Mouse (Mus musculus) kidney, embryonic 14.5 days (tissue): Measurements from ENCODE around the gene Ghrhr. TPM values are rescaled to one million over a fixed set of nuclear protein-coding genes. Genes with fewer than 3 reads are reported as not detected.

Experiments used
- ATAC-seq: fragments of 200-750 bp; cut with Nextera tagmentation; 2 replicates; pipeline ENCODE4 v1.8.0; 2017; ENCODE audit warnings: moderate number of reproducible peaks, mild to moderate bottlenecking, moderate TSS enrichment, moderate library complexity; ENCODE audit not compliant: low FRiP score, low TSS enrichment
- H3K27ac ChIP-seq: fragments of 300-500 bp; sonication (generic); 2 replicates; pipeline ENCODE4 v1.5.1; 2014; ENCODE audit warnings: low read depth, mild to moderate bottlenecking, low read length, moderate library complexity, mixed read lengths
- H3K27me3 ChIP-seq: fragments of 300-500 bp; sonication (generic); 2 replicates; pipeline ENCODE4 v1.6.1; 2014; ENCODE audit warnings: mild to moderate bottlenecking, low read length; ENCODE audit not compliant: control insufficient read depth, insufficient read depth
- H3K36me3 ChIP-seq: fragments of 300-500 bp; sonication (generic); 2 replicates; pipeline ENCODE4 v1.6.1; 2014; ENCODE audit warnings: low read length, mixed read lengths; ENCODE audit not compliant: control insufficient read depth, insufficient read depth
- H3K4me1 ChIP-seq: fragments of 300-500 bp; sonication (generic); 2 replicates; pipeline ENCODE4 v1.6.1; 2014; ENCODE audit warnings: low read length, mixed read lengths; ENCODE audit not compliant: control insufficient read depth, insufficient read depth
- H3K4me2 ChIP-seq: fragments of 300-500 bp; sonication (generic); replicated peaks from 2 replicates; pipeline ENCODE4 v1.6.1; 2014; ENCODE audit warnings: low read depth, mild to moderate bottlenecking, low read length
- H3K4me3 ChIP-seq: fragments of 300-500 bp; sonication (generic); 2 replicates; pipeline ENCODE4 v1.5.1; 2014; ENCODE audit warnings: mild to moderate bottlenecking, low read length
- H3K9ac ChIP-seq: fragments of 300-500 bp; sonication (generic); 2 replicates; pipeline ENCODE4 v1.6.1; 2014; ENCODE audit warnings: low read depth, mild to moderate bottlenecking, low read length, moderate library complexity
- H3K9me3 ChIP-seq: fragments of 300-500 bp; sonication (generic); 2 replicates; pipeline ENCODE4 v1.6.1; 2016; ENCODE audit warnings: low read length; ENCODE audit not compliant: control insufficient read depth
- WGBS: fragments of 180-500 bp; shearing (Covaris S2); extraction: QIAGEN DNeasy Blood & Tissue Kit; methylation state at CpG from one replicate; pipeline ENCODE4 v1.1.7; 2014; 5-methylcytosine and 5-hydroxymethylcytosine counted together
- polyA plus RNA-seq: library from polyadenylated mRNA; unstranded; fragments of >200 nt; fragmentation: Nextera tagmentation; extraction: Ambion mirVana; gene quantifications from 2 replicates; pipeline ENCODE4 v1.2.1, GENCODE M21; 2014

Gene Ghrhr
- polyA plus RNA-seq, 1 experiment from 2014 or later, result not detected

- H3K4me1 ChIP-seq, result no peaks in the 10 kb centered on the region
- no peak overlapping the region for H3K27ac ChIP-seq
- WGBS, result 69% methylated on average over 4 of the region's 4 CpGs
- no peaks in the 10 kb centered on the region for H3K27me3 ChIP-seq
- no peak for ATAC-seq
- H3K9ac ChIP-seq, result no peak overlapping the region
- no peaks in the 10 kb centered on the region for H3K36me3 ChIP-seq
- H3K4me3 ChIP-seq, result no peak overlapping the region
- no peaks in the 10 kb centered on the region for H3K9me3 ChIP-seq
- no peak overlapping the region for H3K4me2 ChIP-seq
These were observed 5.9 kb downstream of the Ghrhr start for GRCm38 (mm10) chr6:55381966-55382365.

GRCm38 (mm10) chr6:55383897-55384296, 7.8 kb downstream of the Ghrhr start:
- ATAC-seq, result 0 out of 2 replicates have a peak, but pooled peaks have one; percentile 38
- Histone ChIP-seq H3K4me1 (no peaks in the 10 kb centered on the region), H3K27ac (no peak overlapping the region), H3K27me3 (no peaks in the 10 kb centered on the region), H3K4me3 (no peak overlapping the region), H3K9me3 (no peaks in the 10 kb centered on the region), H3K36me3 (no peaks in the 10 kb centered on the region), H3K9ac (no peak overlapping the region), H3K4me2 (no peak overlapping the region)
- WGBS, result 21% methylated on average over 1 of the region's 1 CpGs

GRCm38 (mm10) chr6:55384356-55384951, 8.4 kb downstream of the Ghrhr start:
- Histone ChIP-seq H3K9ac (no peak overlapping the region), H3K9me3 (no peaks in the 10 kb centered on the region), H3K27me3 (no peaks in the 10 kb centered on the region), H3K36me3 (no peaks in the 10 kb centered on the region), H3K4me2 (no peak overlapping the region), H3K27ac (no peak overlapping the region), H3K4me3 (no peak overlapping the region), H3K4me1 (no peaks in the 10 kb centered on the region)
- WGBS, result 80% methylated on average over 5 of the region's 5 CpGs
- no peak for ATAC-seq

- Histone ChIP-seq H3K4me3 (no peak overlapping the region), H3K36me3 (no peaks in the 10 kb centered on the region), H3K4me2 (no peak overlapping the region), H3K27me3 (no peaks in the 10 kb centered on the region), H3K4me1 (0 out of 2 replicates have a peak, but pooled peaks cover 4% of the 10 kb centered on the region), H3K27ac (no peak overlapping the region), H3K9me3 (no peaks in the 10 kb centered on the region), H3K9ac (no peak overlapping the region)
- WGBS, result 42% methylated on average over 12 of the region's 12 CpGs
- ATAC-seq, result no peak
These were observed 12.6 kb downstream of the Ghrhr start for GRCm38 (mm10) chr6:55388546-55389169.

GRCm38 (mm10) chr6:55389321-55389720, 13.2 kb downstream of the Ghrhr start:
- Histone ChIP-seq H3K9ac (no peak overlapping the region), H3K4me3 (no peak overlapping the region), H3K36me3 (no peaks in the 10 kb centered on the region), H3K27ac (no peak overlapping the region), H3K9me3 (no peaks in the 10 kb centered on the region), H3K4me1 (0 out of 2 replicates have a peak, but pooled peaks cover 4% of the 10 kb centered on the region), H3K27me3 (no peaks in the 10 kb centered on the region), H3K4me2 (no peak overlapping the region)
- no peak for ATAC-seq
- 62% methylated on average over 5 of the region's 5 CpGs for WGBS

- Histone ChIP-seq H3K9me3 (no peaks in the 10 kb centered on the region), H3K27me3 (no peaks in the 10 kb centered on the region), H3K36me3 (no peaks in the 10 kb centered on the region), H3K9ac (no peak overlapping the region), H3K4me1 (peaks cover 10% of the 10 kb centered on the region; the same call in 1 of the 2 replicates), H3K27ac (no peak overlapping the region), H3K4me2 (no peak overlapping the region), H3K4me3 (no peak overlapping the region)
- WGBS, result 20% methylated on average over 4 of the region's 4 CpGs
- ATAC-seq, result no peak
These were observed 15.7 kb downstream of the Ghrhr start for GRCm38 (mm10) chr6:55391814-55392213.

GRCm38 (mm10) chr6:55392453-55392852, 16.4 kb downstream of the Ghrhr start:
- Histone ChIP-seq H3K4me2 (no peak overlapping the region), H3K4me1 (peaks cover 11% of the 10 kb centered on the region; the same call in 1 of the 2 replicates), H3K27me3 (no peaks in the 10 kb centered on the region), H3K4me3 (no peak overlapping the region), H3K9ac (no peak overlapping the region), H3K9me3 (no peaks in the 10 kb centered on the region), H3K36me3 (no peaks in the 10 kb centered on the region), H3K27ac (no peak overlapping the region)
- ATAC-seq, result peak; percentile 63
- 8% methylated on average over 4 of the region's 4 CpGs for WGBS

- H3K9me3 ChIP-seq, result no peaks in the 10 kb centered on the region
- no peak overlapping the region for H3K4me2 ChIP-seq
- no peaks in the 10 kb centered on the region for H3K36me3 ChIP-seq
- no peak overlapping the region for H3K9ac ChIP-seq
- H3K4me3 ChIP-seq, result no peak overlapping the region
- no peak overlapping the region for H3K27ac ChIP-seq
- 76% methylated on average over 10 of the region's 10 CpGs for WGBS
- no peaks in the 10 kb centered on the region for H3K27me3 ChIP-seq
- ATAC-seq, result no peak
- peaks cover 11% of the 10 kb centered on the region; the same call in 1 of the 2 replicates for H3K4me1 ChIP-seq
These were observed 18.8 kb downstream of the Ghrhr start for GRCm38 (mm10) chr6:55394854-55395253.

- H3K9ac ChIP-seq, result no peak overlapping the region
- H3K27me3 ChIP-seq, result no peaks in the 10 kb centered on the region
- H3K4me3 ChIP-seq, result no peak overlapping the region
- H3K36me3 ChIP-seq, result no peaks in the 10 kb centered on the region
- H3K4me1 ChIP-seq, result peaks cover 11% of the 10 kb centered on the region; the same call in 1 of the 2 replicates
- no peak overlapping the region for H3K4me2 ChIP-seq
- WGBS, result 29% methylated on average over 3 of the region's 3 CpGs
- no peak overlapping the region for H3K27ac ChIP-seq
- H3K9me3 ChIP-seq, result no peaks in the 10 kb centered on the region
- ATAC-seq, result peak; percentile 63
These were observed 20.1 kb downstream of the Ghrhr start for GRCm38 (mm10) chr6:55396176-55396575.
